Mouse (Mus musculus): ENCODE measurements around the gene Pdcd10. TPM values are rescaled to one million over a fixed set of nuclear protein-coding genes. Genes with fewer than 3 reads are reported as not detected.
A peak's percentile ranks its signal among the peaks of the same experiment; 100 is the strongest.

The Pdcd10 gene
- 80.0 and 93.3 TPM in 2 replicates for polyA plus RNA-seq (2016; fragmentation: Nextera tagmentation; extraction: Ambion mirVana)

- Histone ChIP-seq H3K4me2 (replicated peaks) (peak within 1 kb of the TSS; percentile 81), H3K27ac (peak within 1 kb of the TSS; percentile 88), H3K9me3 (replicated peaks) (no peaks in the 10 kb centered on the region), H3K36me3 (no peaks in the 10 kb centered on the region), H3K4me3 (peak within 1 kb of the TSS; percentile 83), H3K9ac (peak within 1 kb of the TSS; percentile 93), H3K27me3 (no peaks in the 10 kb centered on the region), H3K4me1 (peaks cover 4% of the 10 kb centered on the region)
- under 1% methylated on average over 35 of the region's 35 CpGs for WGBS
- peak; percentile 97 for ATAC-seq (ENCODE audit: low FRiP score)
These were observed at the start of gene Pdcd10 for GRCm38 (mm10) chr3:75556695-75557291. TSS of gene Pdcd10 (minus strand) at chr3:75556856.

DNA sequence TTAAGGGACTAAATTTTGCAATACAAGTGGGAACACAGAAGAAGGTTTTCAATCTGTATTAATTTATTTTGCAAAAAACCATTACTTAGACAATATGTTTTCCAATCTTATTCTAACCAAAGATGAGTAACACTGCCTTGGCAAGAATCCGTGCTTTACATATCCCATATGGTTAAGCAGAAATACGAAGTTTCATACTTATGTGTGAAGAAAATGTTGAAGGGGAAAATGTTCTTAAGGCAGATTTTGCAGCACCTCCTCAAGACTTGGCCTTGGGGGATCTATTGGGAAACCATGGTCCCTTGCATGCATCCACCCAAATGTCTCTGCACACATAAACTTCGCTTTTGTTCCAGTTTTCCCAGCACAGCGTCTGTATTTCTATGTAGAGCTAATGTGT, 28.2 kb upstream of the Pdcd10 start:
- H3K4me2 ChIP-seq (replicated peaks): no peak overlapping the region
- H3K27me3 ChIP-seq: no peaks in the 10 kb centered on the region
- no peak overlapping the region for H3K4me3 ChIP-seq
- ATAC-seq (ENCODE audit: low FRiP score): no peak
- WGBS: 89% methylated on average over 4 of the region's 4 CpGs
- H3K9ac ChIP-seq: no peak overlapping the region
- H3K36me3 ChIP-seq: no peaks in the 10 kb centered on the region
- no peaks in the 10 kb centered on the region for H3K9me3 ChIP-seq (replicated peaks)
- H3K27ac ChIP-seq: no peak overlapping the region
- H3K4me1 ChIP-seq: no peaks in the 10 kb centered on the region

- H3K27me3 ChIP-seq: no peaks in the 10 kb centered on the region
- no peak overlapping the region for H3K9ac ChIP-seq
- no peak overlapping the region for H3K4me3 ChIP-seq
- 90% methylated on average over 3 of the region's 3 CpGs for WGBS
- H3K36me3 ChIP-seq: no peaks in the 10 kb centered on the region
- no peak overlapping the region for H3K4me2 ChIP-seq (replicated peaks)
- no peak overlapping the region for H3K27ac ChIP-seq
- no peak for ATAC-seq (ENCODE audit: low FRiP score)
- H3K4me1 ChIP-seq: no peaks in the 10 kb centered on the region
- H3K9me3 ChIP-seq (replicated peaks): no peaks in the 10 kb centered on the region
These were observed 26.6 kb upstream of the Pdcd10 start for GRCm38 (mm10) chr3:75583293-75583692.

GRCm38 (mm10) chr3:75579352-75579751, 22.7 kb upstream of the Pdcd10 start:
- WGBS: 50% methylated on average over 4 of the region's 4 CpGs

DNA sequence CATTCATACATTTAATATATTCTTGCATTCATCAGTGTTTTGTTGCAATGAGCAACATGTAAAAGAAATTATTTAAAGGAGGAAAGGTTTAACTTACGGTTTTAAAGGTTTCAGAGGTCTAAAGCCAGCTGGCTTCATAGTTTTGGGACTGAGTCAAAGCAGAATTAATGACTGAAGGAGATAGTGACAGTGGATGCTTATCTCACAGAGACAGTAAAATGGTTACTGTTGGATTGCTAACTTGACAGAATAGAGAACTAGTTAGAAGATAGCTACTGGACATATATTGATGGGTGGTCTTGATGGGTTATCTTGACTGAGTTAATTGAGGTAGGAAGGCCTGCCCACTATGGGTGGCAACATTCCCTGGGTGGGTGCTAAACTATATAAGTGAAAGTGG, 18.9 kb upstream of the Pdcd10 start:
- Histone ChIP-seq H3K36me3 (no peaks in the 10 kb centered on the region), H3K9ac (no peak overlapping the region), H3K4me1 (peaks cover 3% of the 10 kb centered on the region; the same call in 1 of the 2 replicates), H3K9me3 (replicated peaks) (no peaks in the 10 kb centered on the region), H3K27me3 (no peaks in the 10 kb centered on the region), H3K4me2 (replicated peaks) (no peak overlapping the region), H3K4me3 (no peak overlapping the region), H3K27ac (no peak overlapping the region)
- no peak for ATAC-seq (ENCODE audit: low FRiP score)
- 82% methylated on average over 1 of the region's 1 CpGs for WGBS

More at GRCm38 (mm10) chr3:75579352-75579751, 22.7 kb upstream of the Pdcd10 start:
- H3K36me3 ChIP-seq: no peaks in the 10 kb centered on the region
- no peaks in the 10 kb centered on the region for H3K4me1 ChIP-seq
- H3K9ac ChIP-seq: no peak overlapping the region
- 0 out of 2 replicates have a peak, but pooled peaks have one; percentile 32 for ATAC-seq (ENCODE audit: low FRiP score)
- no peaks in the 10 kb centered on the region for H3K27me3 ChIP-seq
- no peak overlapping the region for H3K27ac ChIP-seq
- H3K9me3 ChIP-seq (replicated peaks): no peaks in the 10 kb centered on the region
- H3K4me3 ChIP-seq: no peak overlapping the region
- H3K4me2 ChIP-seq (replicated peaks): no peak overlapping the region

- no peak overlapping the region for H3K27ac ChIP-seq
- no peaks in the 10 kb centered on the region for H3K9me3 ChIP-seq (replicated peaks)
- no peak overlapping the region for H3K4me3 ChIP-seq
- H3K9ac ChIP-seq: no peak overlapping the region
- ATAC-seq (ENCODE audit: low FRiP score): no peak
- no peaks in the 10 kb centered on the region for H3K36me3 ChIP-seq
- no peak overlapping the region for H3K4me2 ChIP-seq (replicated peaks)
- WGBS: 68% methylated on average over 2 of the region's 2 CpGs
- H3K4me1 ChIP-seq: peaks cover 3% of the 10 kb centered on the region; the same call in 1 of the 2 replicates
- H3K27me3 ChIP-seq: no peaks in the 10 kb centered on the region
These were observed 17.4 kb upstream of the Pdcd10 start for GRCm38 (mm10) chr3:75574074-75574473.

- peak; percentile 96 for ATAC-seq (ENCODE audit: low FRiP score)
- H3K4me1 ChIP-seq: peaks cover 4% of the 10 kb centered on the region
- no peaks in the 10 kb centered on the region for H3K27me3 ChIP-seq
- H3K27ac ChIP-seq: peak within 1 kb of the TSS; percentile 88
- peak within 1 kb of the TSS; percentile 83 for H3K4me3 ChIP-seq
- peak within 1 kb of the TSS; percentile 81 for H3K4me2 ChIP-seq (replicated peaks)
- H3K9me3 ChIP-seq (replicated peaks): no peaks in the 10 kb centered on the region
- under 1% methylated on average over 19 of the region's 19 CpGs for WGBS
- H3K9ac ChIP-seq: peak within 1 kb of the TSS; percentile 93
- no peaks in the 10 kb centered on the region for H3K36me3 ChIP-seq
These were observed 636 bp upstream of the Pdcd10 start, which contains the start of gene Serpini1 for GRCm38 (mm10) chr3:75557292-75557691. TSS of gene Serpini1 (plus strand) at chr3:75557547.

GRCm38 (mm10) chr3:75556121-75556694, 448 bp downstream of the Pdcd10 start:
- Histone ChIP-seq H3K9me3 (replicated peaks) (no peaks in the 10 kb centered on the region), H3K4me3 (peak overlapping the region; percentile 83), H3K36me3 (no peaks in the 10 kb centered on the region), H3K4me2 (replicated peaks) (peak overlapping the region; percentile 81), H3K4me1 (peaks cover 4% of the 10 kb centered on the region), H3K9ac (peak overlapping the region; percentile 93), H3K27ac (peak overlapping the region; percentile 78), H3K27me3 (no peaks in the 10 kb centered on the region)
- WGBS: under 1% methylated on average over 33 of the region's 36 CpGs
- ATAC-seq (ENCODE audit: low FRiP score): peak; percentile 66

DNA sequence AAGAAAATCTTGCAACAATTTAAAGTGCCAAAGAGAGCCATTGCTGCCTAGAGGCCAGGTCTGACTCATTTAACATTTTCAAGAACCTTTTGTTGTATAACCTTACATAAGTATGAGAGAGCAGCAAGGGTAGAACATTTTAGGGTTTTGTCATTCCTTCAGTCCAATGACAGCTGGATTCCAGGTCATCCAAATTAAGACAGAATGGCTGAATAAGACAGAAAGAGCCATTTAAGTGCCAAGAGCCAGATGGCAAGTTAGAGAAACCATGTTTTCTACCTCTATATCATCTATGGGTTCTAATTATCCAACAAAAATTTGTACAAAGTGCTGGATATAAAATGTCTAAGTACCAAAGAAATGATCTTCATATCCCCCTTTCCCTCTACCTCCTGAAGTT, 5.4 kb downstream of the Pdcd10 start:
- Histone ChIP-seq H3K9me3 (replicated peaks) (no peaks in the 10 kb centered on the region), H3K4me1 (peaks cover 4% of the 10 kb centered on the region), H3K4me3 (no peak overlapping the region), H3K36me3 (no peaks in the 10 kb centered on the region), H3K27me3 (no peaks in the 10 kb centered on the region), H3K27ac (no peak overlapping the region), H3K4me2 (replicated peaks) (no peak overlapping the region), H3K9ac (no peak overlapping the region)
- ATAC-seq (ENCODE audit: low FRiP score): no peak

DNA sequence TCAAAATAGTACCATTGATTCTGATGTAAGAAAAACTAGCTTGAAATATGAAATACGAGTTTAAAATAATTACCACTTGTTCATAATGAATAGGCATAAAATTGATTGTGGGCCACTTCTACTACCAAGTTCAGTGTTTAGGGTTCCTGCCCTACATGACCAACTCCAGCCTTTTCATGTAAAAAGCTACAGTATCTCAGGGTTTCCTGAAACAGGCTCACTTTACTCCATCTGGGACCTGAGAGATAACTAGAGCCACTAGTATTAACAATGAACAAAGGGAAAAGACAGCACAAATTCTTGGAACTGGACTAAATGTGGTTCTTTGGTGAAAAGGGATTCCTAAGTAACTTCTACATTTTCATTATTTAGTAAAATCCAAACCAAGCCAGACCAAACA, 12.4 kb downstream of the Pdcd10 start:
- peaks cover 5% of the 10 kb centered on the region; the same call in 1 of the 2 replicates for H3K36me3 ChIP-seq
- H3K27me3 ChIP-seq: no peaks in the 10 kb centered on the region
- H3K4me2 ChIP-seq (replicated peaks): no peak overlapping the region
- ATAC-seq (ENCODE audit: low FRiP score): no peak
- 0 out of 2 replicates have a peak, but pooled peaks cover 3% of the 10 kb centered on the region for H3K4me1 ChIP-seq
- H3K4me3 ChIP-seq: no peak overlapping the region
- WGBS: 91% methylated on average over 1 of the region's 1 CpGs
- no peak overlapping the region for H3K27ac ChIP-seq
- no peak overlapping the region for H3K9ac ChIP-seq
- no peaks in the 10 kb centered on the region for H3K9me3 ChIP-seq (replicated peaks)

DNA sequence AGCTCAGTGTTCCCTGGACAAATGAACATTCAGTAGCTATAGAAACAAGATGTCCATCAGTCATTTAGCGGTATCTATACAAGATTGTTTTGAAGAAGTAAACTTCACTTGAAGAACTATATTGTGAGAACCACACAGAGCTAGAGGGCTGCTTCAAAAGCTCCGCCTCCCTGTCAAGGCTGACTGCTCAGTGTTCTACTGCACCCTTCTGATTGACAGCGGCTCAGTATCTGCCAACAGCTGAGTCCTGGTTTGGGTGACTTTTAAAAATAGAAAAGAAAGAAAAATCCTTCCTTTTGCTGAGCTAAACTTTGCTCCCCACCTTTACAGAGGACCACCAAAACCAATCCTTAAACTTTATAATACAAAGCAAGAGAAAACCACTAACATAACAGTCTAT, 13.8 kb downstream of the Pdcd10 start:
- H3K4me1 ChIP-seq: 0 out of 2 replicates have a peak, but pooled peaks cover 3% of the 10 kb centered on the region
- H3K27ac ChIP-seq: no peak overlapping the region
- WGBS: 65% methylated on average over 3 of the region's 3 CpGs
- H3K9me3 ChIP-seq (replicated peaks): no peaks in the 10 kb centered on the region
- no peak overlapping the region for H3K9ac ChIP-seq
- no peak for ATAC-seq (ENCODE audit: low FRiP score)
- no peak overlapping the region for H3K4me2 ChIP-seq (replicated peaks)
- H3K36me3 ChIP-seq: peaks cover 6% of the 10 kb centered on the region; the same call in 1 of the 2 replicates
- H3K27me3 ChIP-seq: no peaks in the 10 kb centered on the region
- no peak overlapping the region for H3K4me3 ChIP-seq

- ATAC-seq (ENCODE audit: low FRiP score): no peak
These were observed 15.4 kb downstream of the Pdcd10 start for GRCm38 (mm10) chr3:75541259-75541658.

More at GRCm38 (mm10) chr3:75541259-75541658, 15.4 kb downstream of the Pdcd10 start:
- WGBS: 86% methylated on average over 4 of the region's 4 CpGs
- Histone ChIP-seq H3K4me1 (0 out of 2 replicates have a peak, but pooled peaks cover 3% of the 10 kb centered on the region), H3K27me3 (no peaks in the 10 kb centered on the region), H3K9ac (no peak overlapping the region), H3K4me2 (replicated peaks) (no peak overlapping the region), H3K4me3 (no peak overlapping the region), H3K9me3 (replicated peaks) (no peaks in the 10 kb centered on the region), H3K27ac (no peak overlapping the region), H3K36me3 (peaks cover 14% of the 10 kb centered on the region; the same call in 1 of the 2 replicates)

Data from hindbrain, embryonic 12.5 days (tissue).